Mouse (Mus musculus) right cerebral cortex, postnatal 10 days (tissue): ENCODE data around the gene Smbd1.

Source experiments
- DNase-seq, 2 experiments: peaks; one replicate each; pipeline ENCODE4 v3.0.0; 2021; ENCODE audit warnings: low spot score in 2 of 2

Smbd1 gene

GRCm38 (mm10) chr16:32810321-32810720 is at the start of gene Smbd1:
Smbd1 (minus strand) TSS chr16:32810477.
- no peak for DNase-seq

- peak in 1 of 2 experiments; percentile 30 for DNase-seq
Observed at GRCm38 (mm10) chr16:32858771-32859636, 48.7 kb upstream of the Smbd1 start.

GRCm38 (mm10) chr16:32858356-32858755 is 48.1 kb upstream of the Smbd1 start:
- DNase-seq = no peak

GRCm38 (mm10) chr16:32856751-32857150 is 46.5 kb upstream of the Smbd1 start:
- no peak for DNase-seq

GRCm38 (mm10) chr16:32854050-32854571 is 43.8 kb upstream of the Smbd1 start:
- DNase-seq = peak in 1 of 2 experiments; percentile 60

- DNase-seq = peak in 1 of 2 experiments; percentile 45
Observed at GRCm38 (mm10) chr16:32853492-32854049, 43.3 kb upstream of the Smbd1 start.

- DNase-seq = no peak
Observed at GRCm38 (mm10) chr16:32849042-32849830, 39.0 kb upstream of the Smbd1 start.

- DNase-seq = no peak
Observed at GRCm38 (mm10) chr16:32847103-32847502, 36.8 kb upstream of the Smbd1 start.

- DNase-seq = no peak
Observed at GRCm38 (mm10) chr16:32831501-32831900, 21.2 kb upstream of the Smbd1 start.

- DNase-seq = no peak
Observed at GRCm38 (mm10) chr16:32829104-32829503, 18.8 kb upstream of the Smbd1 start.

- no peak for DNase-seq
Observed at GRCm38 (mm10) chr16:32826521-32826920, 16.2 kb upstream of the Smbd1 start.

GRCm38 (mm10) chr16:32825380-32825779 is 15.1 kb upstream of the Smbd1 start:
- DNase-seq = no peak

- no peak for DNase-seq
Observed at GRCm38 (mm10) chr16:32824061-32824460, 13.8 kb upstream of the Smbd1 start.

GRCm38 (mm10) chr16:32823487-32823886 is 13.2 kb upstream of the Smbd1 start:
- no peak for DNase-seq

GRCm38 (mm10) chr16:32822881-32823280 is 12.6 kb upstream of the Smbd1 start:
- DNase-seq = no peak

GRCm38 (mm10) chr16:32822450-32822827 is 12.2 kb upstream of the Smbd1 start:
- DNase-seq = no peak

- DNase-seq = no peak
Observed at GRCm38 (mm10) chr16:32821772-32822449, 11.6 kb upstream of the Smbd1 start.

- DNase-seq = no peak
Observed at GRCm38 (mm10) chr16:32818441-32818840, 8.2 kb upstream of the Smbd1 start.

- no peak for DNase-seq
Observed at GRCm38 (mm10) chr16:32818036-32818435, 7.8 kb upstream of the Smbd1 start.

- DNase-seq = no peak
Observed at GRCm38 (mm10) chr16:32815160-32815605, 4.9 kb upstream of the Smbd1 start.

- DNase-seq = peak in 1 of 2 experiments; percentile 44
Observed at GRCm38 (mm10) chr16:32814539-32814938, 4.3 kb upstream of the Smbd1 start.
